Mouse (Mus musculus) liver, embryonic 14.5 days (tissue): ENCODE data around the gene Mbtps2. TPM values are rescaled to one million over a fixed set of nuclear protein-coding genes. Genes with fewer than 3 reads are reported as not detected.

Source experiments
- ATAC-seq: fragments of 200-750 bp; cut with Nextera tagmentation; 2 replicates; pipeline ENCODE4 v1.8.0; 2017; ENCODE audit warnings: moderate number of reproducible peaks, mild to moderate bottlenecking, moderate library complexity; ENCODE audit not compliant: insufficient read depth
- DNase-seq, 3 experiments: peaks; one replicate each; pipeline ENCODE4 v3.0.0-alpha.2; 2012 to 2013; ENCODE audit warnings: low read depth in 3 of 3, low spot score in 3 of 3
- H3K27ac ChIP-seq: fragments of 300-500 bp; sonication (generic); 2 replicates; pipeline ENCODE4 v1.5.1; 2014; ENCODE audit warnings: moderate library complexity, mild to moderate bottlenecking, control low read depth, inconsistent platforms
- H3K27me3 ChIP-seq: fragments of 300-500 bp; sonication (generic); 2 replicates; pipeline ENCODE4 v1.6.1; 2014; ENCODE audit warnings: mild to moderate bottlenecking, low read length, moderate library complexity; ENCODE audit not compliant: control insufficient read depth, insufficient read depth
- H3K36me3 ChIP-seq: fragments of 300-500 bp; sonication (generic); replicated peaks from 2 replicates; pipeline ENCODE4 v1.6.1; 2014; ENCODE audit warnings: low read depth; ENCODE audit not compliant: control insufficient read depth, insufficient read depth
- H3K4me1 ChIP-seq, 2 experiments: fragments of 200-500 bp in 1 of 2; fragments of 300-500 bp in 1 of 2; sonication (generic) in 1 of 2; replicated peaks; 2 replicates each; pipeline ENCODE4 v1.6.1; 2012 to 2014; ENCODE audit warnings: antibody characterized with exemption in 1 of 2, inconsistent platforms in 1 of 2, low read length in 1 of 2; ENCODE audit not compliant: control insufficient read depth in 2 of 2, insufficient read depth in 2 of 2
- H3K4me2 ChIP-seq: fragments of 300-500 bp; sonication (generic); 2 replicates; pipeline ENCODE4 v1.6.1; 2014; ENCODE audit warnings: low read depth, mild to moderate bottlenecking, control low read depth, moderate library complexity
- H3K4me3 ChIP-seq, 2 experiments: fragments of 200-500 bp in 1 of 2; fragments of 300-500 bp in 1 of 2; sonication (generic) in 1 of 2; 2 replicates each; pipeline ENCODE4 v1.5.1; 2012 to 2014; ENCODE audit warnings: low read depth in 2 of 2, low read length in 2 of 2, mild to moderate bottlenecking in 2 of 2, control low read depth in 1 of 2, inconsistent platforms in 1 of 2, moderate library complexity in 1 of 2; ENCODE audit not compliant: insufficient read depth in 1 of 2
- H3K9ac ChIP-seq: fragments of 300-500 bp; sonication (generic); replicated peaks from 2 replicates; pipeline ENCODE4 v1.6.1; 2014; ENCODE audit warnings: mild to moderate bottlenecking, control low read depth, moderate library complexity
- H3K9me3 ChIP-seq: fragments of 300-500 bp; sonication (generic); 2 replicates; pipeline ENCODE4 v1.6.1; 2016; ENCODE audit warnings: low read length, mixed read lengths; ENCODE audit not compliant: control insufficient read depth
- CTCF ChIP-seq: IDR thresholded peaks from 2 replicates; pipeline ENCODE4 v1.5.1; 2016; ENCODE audit warnings: antibody characterized with exemption, low read depth, control low read depth
- EP300 ChIP-seq: IDR thresholded peaks from 2 replicates; pipeline ENCODE4 v1.6.1; 2016; ENCODE audit warnings: antibody characterized with exemption, low read depth
- WGBS: fragments of 180-500 bp; shearing (Covaris S2); extraction: QIAGEN DNeasy Blood & Tissue Kit; methylation state at CpG from one replicate; pipeline ENCODE4 v1.1.7; 2014; ENCODE audit not compliant: insufficient replicate concordance; 5-methylcytosine and 5-hydroxymethylcytosine counted together
- polyA plus RNA-seq, 2 experiments: library from polyadenylated mRNA; depleted of rRNA in 1 of 2; stranded (reverse) in 1 of 2; unstranded in 1 of 2; fragments of >200 nt; fragmentation: Nextera tagmentation in 1 of 2; extraction: Ambion mirVana in 1 of 2; gene quantifications; 2 replicates each; pipeline versions ENCODE4 v1.2.1 to v1.2.3; 2012 to 2014

Mbtps2 gene
- polyA plus RNA-seq, 2 experiments, result 4.0 to 6.1 TPM

GRCm38 (mm10) chrX:157586397-157586796, 12.1 kb downstream of the Mbtps2 start:
- Histone ChIP-seq H3K36me3 (no peaks in the 10 kb centered on the region), H3K4me1 (no peaks in the 10 kb centered on the region), H3K9me3 (no peaks in the 10 kb centered on the region), H3K27me3 (no peaks in the 10 kb centered on the region), H3K4me3 (no peak overlapping the region), H3K4me2 (no peak overlapping the region), H3K27ac (no peak overlapping the region), H3K9ac (no peak overlapping the region)
- ATAC-seq (no peak), DNase-seq (no peak)
- TF ChIP-seq EP300 (no peak), CTCF (no peak)

GRCm38 (mm10) chrX:157579108-157579614, 19.4 kb downstream of the Mbtps2 start:
- H3K4me1 ChIP-seq, result no peaks in the 10 kb centered on the region
- DNase-seq (no peak), ATAC-seq (no peak)
- H3K27me3 ChIP-seq, result no peaks in the 10 kb centered on the region
- H3K9ac ChIP-seq, result no peak overlapping the region
- H3K4me3 ChIP-seq, result no peak overlapping the region
- no peaks in the 10 kb centered on the region for H3K9me3 ChIP-seq
- TF ChIP-seq EP300 (no peak), CTCF (no peak)
- 72% methylated on average over 6 of the region's 6 CpGs for WGBS
- H3K27ac ChIP-seq, result no peak overlapping the region
- no peak overlapping the region for H3K4me2 ChIP-seq
- H3K36me3 ChIP-seq, result no peaks in the 10 kb centered on the region

- no peaks in the 10 kb centered on the region for H3K27me3 ChIP-seq
- H3K9me3 ChIP-seq, result no peaks in the 10 kb centered on the region
- no peaks in the 10 kb centered on the region for H3K36me3 ChIP-seq
- H3K4me2 ChIP-seq, result no peak overlapping the region
- H3K4me1 ChIP-seq, result no peaks in the 10 kb centered on the region
- TF ChIP-seq EP300 (no peak), CTCF (no peak)
- H3K4me3 ChIP-seq, result no peak overlapping the region
- ATAC-seq (no peak), DNase-seq (no peak)
- H3K9ac ChIP-seq, result no peak overlapping the region
- no peak overlapping the region for H3K27ac ChIP-seq
- 52% methylated on average over 2 of the region's 2 CpGs for WGBS
Measured at GRCm38 (mm10) chrX:157574683-157575082, 23.8 kb downstream of the Mbtps2 start.

- DNase-seq, result no peak
- 81% methylated on average over 26 of the region's 26 CpGs for WGBS
- no peak for ATAC-seq
Measured at GRCm38 (mm10) chrX:157568840-157569239, 29.7 kb downstream of the Mbtps2 start, which contains the start of gene Yy2. Gene Yy2, minus strand, starts transcription at chrX:157568985.

GRCm38 (mm10) chrX:157563794-157564193, 34.7 kb downstream of the Mbtps2 start:
- DNase-seq (no peak), ATAC-seq (no peak)
- 74% methylated on average over 10 of the region's 10 CpGs for WGBS
- Histone ChIP-seq H3K4me2 (no peak overlapping the region), H3K27me3 (no peaks in the 10 kb centered on the region), H3K36me3 (no peaks in the 10 kb centered on the region), H3K9me3 (no peaks in the 10 kb centered on the region), H3K4me3 (no peak overlapping the region), H3K27ac (no peak overlapping the region), H3K4me1 (no peaks in the 10 kb centered on the region), H3K9ac (no peak overlapping the region)
- TF ChIP-seq EP300, result no peak
- peak; percentile 35; the same call in 1 of the 2 replicates for TF ChIP-seq CTCF

More at GRCm38 (mm10) chrX:157568840-157569239, 29.7 kb downstream of the Mbtps2 start, which contains the start of gene Yy2:
- no peaks in the 10 kb centered on the region for H3K27me3 ChIP-seq
- no peak within 1 kb of the TSS for H3K27ac ChIP-seq
- H3K4me3 ChIP-seq, result no peak within 1 kb of the TSS
- TF ChIP-seq CTCF (no peak), EP300 (no peak)
- H3K36me3 ChIP-seq, result no peaks in the 10 kb centered on the region
- H3K9me3 ChIP-seq, result no peaks in the 10 kb centered on the region
- no peaks in the 10 kb centered on the region for H3K4me1 ChIP-seq
- no peak within 1 kb of the TSS for H3K4me2 ChIP-seq
- no peak within 1 kb of the TSS for H3K9ac ChIP-seq
